Mouse (Mus musculus) forebrain, embryonic 16.5 days (tissue): ENCODE measurements at regions not wholly inside any gene's neighbourhood (a gene's known extent, or its start where the extent isn't known, plus 50 kb on each side); places are given as distances from the start of the nearest gene placed in this dataset.

Experiments
- ATAC-seq: fragments of 200-750 bp; cut with Nextera tagmentation; 2 replicates; pipeline ENCODE4 v1.8.0; 2017; ENCODE audit warnings: mild to moderate bottlenecking, moderate library complexity
- H3K27ac ChIP-seq: fragments of 300-500 bp; sonication (generic); 2 replicates; pipeline ENCODE4 v1.5.1; 2014; ENCODE audit warnings: low read length, control low read depth
- H3K27me3 ChIP-seq: fragments of 300-500 bp; sonication (generic); replicated peaks from 2 replicates; pipeline ENCODE4 v1.6.1; 2014; ENCODE audit warnings: low read length; ENCODE audit not compliant: control insufficient read depth, insufficient read depth
- H3K36me3 ChIP-seq: fragments of 300-500 bp; sonication (generic); 2 replicates; pipeline ENCODE4 v1.6.1; 2014; ENCODE audit not compliant: control insufficient read depth, insufficient read depth
- H3K4me1 ChIP-seq: fragments of 300-500 bp; sonication (generic); replicated peaks from 2 replicates; pipeline ENCODE4 v1.6.1; 2014; ENCODE audit warnings: low read length; ENCODE audit not compliant: control insufficient read depth, insufficient read depth
- H3K4me2 ChIP-seq: fragments of 300-500 bp; sonication (generic); 2 replicates; pipeline ENCODE4 v1.6.1; 2014; ENCODE audit warnings: mild to moderate bottlenecking, low read length, control low read depth
- H3K4me3 ChIP-seq: fragments of 300-500 bp; sonication (generic); replicated peaks from 2 replicates; pipeline ENCODE4 v1.5.1; 2014; ENCODE audit warnings: mild to moderate bottlenecking, low read length, control low read depth
- H3K9ac ChIP-seq: fragments of 300-500 bp; sonication (generic); replicated peaks from 2 replicates; pipeline ENCODE4 v1.6.1; 2014; ENCODE audit warnings: low read depth, low read length, control low read depth
- H3K9me3 ChIP-seq: fragments of 300-500 bp; sonication (generic); 2 replicates; pipeline ENCODE4 v1.6.1; 2016; ENCODE audit warnings: low read length; ENCODE audit not compliant: control insufficient read depth
- WGBS: fragments of 180-500 bp; shearing (Covaris S2); extraction: QIAGEN DNeasy Blood & Tissue Kit; methylation state at CpG from one replicate; pipeline ENCODE4 v1.1.7; 2014; 5-methylcytosine and 5-hydroxymethylcytosine counted together

DNA sequence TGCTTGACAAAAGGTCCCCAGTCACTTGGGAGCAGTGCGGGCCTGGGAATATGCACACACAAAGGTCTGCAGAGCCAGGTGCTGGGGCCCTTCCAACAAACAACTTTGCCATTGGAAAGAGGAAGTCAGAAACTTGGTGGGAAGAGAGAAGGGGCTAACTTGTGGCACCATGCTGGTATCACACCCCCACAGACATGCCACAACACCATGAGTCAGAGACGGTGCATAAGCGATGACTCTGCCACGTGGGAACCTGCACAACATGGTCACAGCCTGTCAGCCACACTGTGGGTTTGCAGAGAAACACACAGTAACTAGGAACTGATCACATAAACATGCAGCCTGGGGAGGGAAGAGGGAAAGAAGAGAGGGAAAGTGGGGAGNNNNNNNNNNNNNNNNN lies 201.1 kb upstream of the Mvb12b start:
- no peak overlapping the region for H3K4me2 ChIP-seq
- H3K27ac ChIP-seq: no peak overlapping the region
- no peak overlapping the region for H3K4me3 ChIP-seq
- 45% methylated on average over 4 of the region's 4 CpGs for WGBS
- H3K27me3 ChIP-seq: no peaks in the 10 kb centered on the region
- ATAC-seq: no peak
- H3K36me3 ChIP-seq: no peaks in the 10 kb centered on the region
- H3K9me3 ChIP-seq: no peaks in the 10 kb centered on the region
- H3K4me1 ChIP-seq: peaks cover 14% of the 10 kb centered on the region
- no peak overlapping the region for H3K9ac ChIP-seq

- H3K27ac ChIP-seq: no peak overlapping the region
- no peak overlapping the region for H3K4me3 ChIP-seq
- H3K27me3 ChIP-seq: no peaks in the 10 kb centered on the region
- H3K36me3 ChIP-seq: no peaks in the 10 kb centered on the region
- H3K4me2 ChIP-seq: no peak overlapping the region
- no peaks in the 10 kb centered on the region for H3K9me3 ChIP-seq
- WGBS: 33% methylated on average over 3 of the region's 3 CpGs
- peaks cover 11% of the 10 kb centered on the region for H3K4me1 ChIP-seq
- peak; percentile 62 for ATAC-seq
- H3K9ac ChIP-seq: no peak overlapping the region
Measured at GRCm38 (mm10) chr2:34086130-34086529, 198.4 kb upstream of the Mvb12b start.

DNA sequence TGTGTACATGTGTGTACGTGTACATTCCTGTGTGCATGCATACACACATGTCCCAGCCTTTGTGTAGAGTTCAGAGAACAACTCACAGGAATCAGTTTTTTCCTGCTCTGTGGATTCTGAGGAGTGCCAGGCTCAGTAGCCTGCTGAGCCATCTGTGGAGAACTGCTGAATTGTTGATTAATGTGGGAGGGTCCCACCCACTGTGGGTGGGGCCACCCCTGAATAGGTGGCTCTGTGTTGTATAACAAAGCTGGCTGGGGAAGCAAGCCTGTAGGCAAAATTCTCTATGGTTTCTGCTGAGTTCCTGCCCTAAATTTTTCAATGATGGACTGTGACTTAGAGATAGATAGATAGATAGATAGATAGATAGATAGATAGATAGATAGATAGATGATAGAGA lies 196.8 kb upstream of the Mvb12b start:
- no peaks in the 10 kb centered on the region for H3K9me3 ChIP-seq
- no peaks in the 10 kb centered on the region for H3K36me3 ChIP-seq
- H3K27ac ChIP-seq: no peak overlapping the region
- ATAC-seq: peak; percentile 81; the same call in 1 of the 2 replicates
- no peaks in the 10 kb centered on the region for H3K27me3 ChIP-seq
- no peak overlapping the region for H3K4me3 ChIP-seq
- H3K4me1 ChIP-seq: peaks cover 11% of the 10 kb centered on the region
- no peak overlapping the region for H3K4me2 ChIP-seq
- WGBS: 56% methylated on average over 1 of the region's 1 CpGs
- H3K9ac ChIP-seq: no peak overlapping the region

GRCm38 (mm10) chr2:34082486-34082885 lies 194.7 kb upstream of the Mvb12b start:
- no peaks in the 10 kb centered on the region for H3K36me3 ChIP-seq
- H3K9me3 ChIP-seq: no peaks in the 10 kb centered on the region
- H3K4me2 ChIP-seq: no peak overlapping the region
- H3K9ac ChIP-seq: no peak overlapping the region
- peaks cover 16% of the 10 kb centered on the region for H3K4me1 ChIP-seq
- WGBS: 82% methylated on average over 7 of the region's 7 CpGs
- no peaks in the 10 kb centered on the region for H3K27me3 ChIP-seq
- H3K27ac ChIP-seq: no peak overlapping the region
- no peak overlapping the region for H3K4me3 ChIP-seq
- ATAC-seq: no peak

- no peak for ATAC-seq
- Histone ChIP-seq H3K36me3 (no peaks in the 10 kb centered on the region), H3K27me3 (no peaks in the 10 kb centered on the region), H3K4me2 (no peak overlapping the region), H3K9ac (no peak overlapping the region), H3K4me3 (no peak overlapping the region), H3K9me3 (no peaks in the 10 kb centered on the region), H3K27ac (no peak overlapping the region), H3K4me1 (0 out of 2 replicates have a peak, but pooled peaks cover 4% of the 10 kb centered on the region)
- 17% methylated on average over 3 of the region's 3 CpGs for WGBS
Measured at GRCm38 (mm10) chr2:34080176-34080575, 192.4 kb upstream of the Mvb12b start.

DNA sequence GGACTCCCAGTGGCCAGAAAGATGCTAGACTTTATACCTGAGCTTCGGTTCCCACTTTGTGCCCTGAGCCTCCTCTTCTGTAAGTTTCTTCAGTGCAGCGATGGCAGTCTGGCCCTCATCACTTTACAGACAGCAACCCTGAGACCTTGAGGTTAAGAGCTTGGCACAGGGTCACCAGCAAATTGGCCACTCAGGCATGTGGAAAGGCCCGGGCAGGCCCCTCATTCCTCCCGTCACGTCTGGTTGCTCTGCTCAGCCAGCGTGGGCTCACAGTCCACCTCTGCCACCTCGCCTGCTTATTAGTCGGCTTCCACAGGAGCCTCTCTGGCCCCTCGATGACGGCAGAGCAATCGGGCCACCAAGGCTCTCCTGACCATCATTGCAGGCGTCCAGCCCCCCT lies 191.5 kb upstream of the Mvb12b start:
- Histone ChIP-seq H3K4me1 (0 out of 2 replicates have a peak, but pooled peaks cover 4% of the 10 kb centered on the region), H3K4me2 (no peak overlapping the region), H3K27me3 (no peaks in the 10 kb centered on the region), H3K36me3 (no peaks in the 10 kb centered on the region), H3K9me3 (no peaks in the 10 kb centered on the region), H3K9ac (no peak overlapping the region), H3K27ac (no peak overlapping the region), H3K4me3 (no peak overlapping the region)
- 82% methylated on average over 12 of the region's 12 CpGs for WGBS
- ATAC-seq: no peak

- H3K9me3 ChIP-seq: no peaks in the 10 kb centered on the region
- no peak overlapping the region for H3K9ac ChIP-seq
- 69% methylated on average over 4 of the region's 4 CpGs for WGBS
- no peak for ATAC-seq
- no peaks in the 10 kb centered on the region for H3K27me3 ChIP-seq
- H3K4me2 ChIP-seq: no peak overlapping the region
- H3K4me1 ChIP-seq: 0 out of 2 replicates have a peak, but pooled peaks cover 4% of the 10 kb centered on the region
- no peak overlapping the region for H3K27ac ChIP-seq
- H3K36me3 ChIP-seq: no peaks in the 10 kb centered on the region
- H3K4me3 ChIP-seq: no peak overlapping the region
Measured at GRCm38 (mm10) chr2:34078875-34079262, 191.1 kb upstream of the Mvb12b start.

DNA sequence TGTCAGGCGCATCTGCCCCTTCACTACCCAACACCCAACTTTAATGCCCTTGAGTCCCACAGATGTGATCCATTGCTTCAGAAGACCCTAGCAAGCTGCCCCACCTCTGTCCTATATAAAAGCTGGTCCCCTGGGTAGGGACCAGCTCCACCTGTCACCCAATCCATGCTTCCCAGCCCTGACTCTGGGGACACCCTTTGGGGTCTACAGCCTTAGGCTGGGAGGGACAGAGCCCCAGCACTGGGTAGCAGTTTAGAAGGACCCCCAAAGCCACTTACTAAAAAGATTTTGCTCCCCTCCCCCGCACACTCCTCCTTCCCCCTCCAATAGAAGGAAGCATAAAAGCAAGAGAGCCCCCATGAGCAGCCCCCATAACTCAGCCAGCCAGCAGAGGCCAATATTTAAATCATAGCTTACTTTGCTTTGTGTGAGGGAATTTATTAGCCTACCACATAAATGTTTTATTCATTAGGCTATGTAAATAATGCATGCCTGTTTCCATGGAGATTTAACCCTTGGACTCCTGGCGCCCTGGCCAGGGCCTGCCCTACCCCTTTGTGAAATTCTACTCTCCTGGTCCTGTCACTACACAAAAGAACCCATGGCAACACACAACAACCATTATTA lies 190.6 kb upstream of the Mvb12b start:
- H3K27ac ChIP-seq: no peak overlapping the region
- ATAC-seq: peak; percentile 58; the same call in 1 of the 2 replicates
- H3K4me1 ChIP-seq: 0 out of 2 replicates have a peak, but pooled peaks cover 4% of the 10 kb centered on the region
- no peaks in the 10 kb centered on the region for H3K27me3 ChIP-seq
- no peaks in the 10 kb centered on the region for H3K9me3 ChIP-seq
- no peak overlapping the region for H3K4me2 ChIP-seq
- H3K9ac ChIP-seq: no peak overlapping the region
- WGBS: 56% methylated on average over 3 of the region's 3 CpGs
- H3K36me3 ChIP-seq: no peaks in the 10 kb centered on the region
- H3K4me3 ChIP-seq: no peak overlapping the region

GRCm38 (mm10) chr2:34076346-34076745 lies 188.6 kb upstream of the Mvb12b start:
- 80% methylated on average over 4 of the region's 4 CpGs for WGBS
- Histone ChIP-seq H3K9ac (no peak overlapping the region), H3K27me3 (no peaks in the 10 kb centered on the region), H3K4me1 (0 out of 2 replicates have a peak, but pooled peaks cover 4% of the 10 kb centered on the region), H3K4me2 (no peak overlapping the region), H3K36me3 (no peaks in the 10 kb centered on the region), H3K27ac (no peak overlapping the region), H3K4me3 (no peak overlapping the region), H3K9me3 (no peaks in the 10 kb centered on the region)
- no peak for ATAC-seq

GRCm38 (mm10) chr2:34074066-34074465 lies 186.3 kb upstream of the Mvb12b start:
- H3K27me3 ChIP-seq: no peaks in the 10 kb centered on the region
- no peak overlapping the region for H3K4me2 ChIP-seq
- no peak overlapping the region for H3K27ac ChIP-seq
- H3K4me1 ChIP-seq: 0 out of 2 replicates have a peak, but pooled peaks cover 4% of the 10 kb centered on the region
- 77% methylated on average over 3 of the region's 3 CpGs for WGBS
- no peaks in the 10 kb centered on the region for H3K9me3 ChIP-seq
- H3K4me3 ChIP-seq: no peak overlapping the region
- H3K9ac ChIP-seq: no peak overlapping the region
- ATAC-seq: no peak
- H3K36me3 ChIP-seq: no peaks in the 10 kb centered on the region
